Mouse (Mus musculus): ENCODE data around the gene Bmi1.

DNA sequence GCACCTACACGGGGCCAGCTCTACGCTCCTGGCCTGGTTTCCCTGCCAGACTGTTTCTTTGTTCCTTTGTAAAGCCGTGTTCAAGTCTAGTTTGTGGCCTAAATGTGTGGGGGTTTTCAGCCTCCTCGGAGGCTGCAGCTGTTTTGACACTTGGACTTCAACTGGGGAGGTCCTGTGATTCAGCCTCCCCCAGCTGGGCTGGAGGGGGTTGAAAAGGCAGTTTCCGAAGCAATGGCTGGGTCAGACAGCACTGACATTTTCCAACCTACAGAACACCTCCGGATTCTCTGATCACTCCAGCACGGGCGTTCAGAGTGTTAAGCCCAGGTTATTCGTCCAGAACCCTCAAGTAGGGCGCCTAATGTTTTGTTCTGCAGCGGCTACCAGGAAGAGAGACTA is 4.1 kb upstream of the Bmi1 start:
- TF ChIP-seq CTCF (IDR thresholded peaks at IDR 0.05; ENCODE audit: low read depth) = no peak
- TF ChIP-seq EP300 (optimal IDR thresholded peaks at IDR 0.05) = no peak
